21 mouse cellular contexts compared by ENCODE assay signal in the genomic region with DNA sequence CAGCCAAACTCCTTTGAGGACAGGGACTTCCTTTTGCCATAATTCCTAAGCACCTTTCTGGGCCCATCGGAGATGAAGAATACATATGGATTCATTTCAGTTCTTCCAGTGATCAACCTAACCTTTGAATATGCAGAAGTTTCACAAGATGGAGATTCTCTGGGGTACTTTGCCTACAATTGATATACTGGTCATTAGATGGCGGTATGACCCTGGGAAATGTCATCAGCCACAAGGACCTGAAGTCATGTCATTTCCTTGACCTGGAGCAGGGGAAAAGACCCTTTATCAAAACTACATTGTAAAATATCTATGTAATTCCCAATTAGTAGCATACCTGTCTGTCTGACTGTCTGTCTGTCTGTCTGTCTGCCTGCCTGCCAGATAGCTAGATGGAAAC.
DNase-seq lines count a peak whose midpoint lies in the region; ATAC-seq and TF ChIP-seq lines count a peak whose summit lies in the region.
"Had no signal": no experiment of that assay in that cellular context is flagged by ENCODE, and none has a peak within 500 bp of the region (broad histone marks: within the 10 kb centered on the region; RNA-seq: fewer than 3 reads in every experiment).

No protein-coding gene starts in this region.

- in situ Hi-C loops in Patski (cut with MboI; ENCODE audit: low pct_unique_long_range_greater_than_20kb) = no loop called here

- no peak overlapping the region for H3K9ac ChIP-seq in intestine, postnatal 0 days (ENCODE audit: low read depth, low read length)
- H3K9ac ChIP-seq in intestine, embryonic 15.5 days = no peak overlapping the region
- H3K9ac ChIP-seq: embryonic facial prominence, embryonic 12.5 days; forebrain, embryonic 12.5 days; hindbrain, embryonic 14.5 days had no signal

- H3K4me3 ChIP-seq in intestine, postnatal 0 days (ENCODE audit: low read depth, low read length) = no peak overlapping the region
- no peak overlapping the region for H3K4me3 ChIP-seq in intestine, embryonic 15.5 days (replicated peaks)
- H3K4me3 ChIP-seq in kidney, adult 2 months (ENCODE audit: insufficient read depth, low read depth, low read length) = no peak overlapping the region
- H3K4me3 ChIP-seq: embryonic facial prominence, embryonic 12.5 days; forebrain, embryonic 12.5 days; hindbrain, embryonic 10.5 days had no signal

- TF ChIP-seq CTCF in intestine, postnatal 0 days (IDR thresholded peaks at IDR 0.05; ENCODE audit: low read depth) = peak; percentile 13; the same call in 1 of the 2 replicates
- TF ChIP-seq CTCF in Patski (IDR thresholded peaks at IDR 0.05) = peak; percentile 14
- TF ChIP-seq CTCF in kidney, adult 2 months (conservative IDR thresholded peaks at IDR 0.05; ENCODE audit: insufficient read depth, insufficient read length, low read depth, low read length) = no peak

- H3K9me3 ChIP-seq in intestine, postnatal 0 days (ENCODE audit: control insufficient read depth) = no peaks in the 10 kb centered on the region
- H3K9me3 ChIP-seq in intestine, embryonic 15.5 days = no peaks in the 10 kb centered on the region
- H3K9me3 ChIP-seq: embryonic facial prominence, embryonic 12.5 days; forebrain, embryonic 12.5 days; hindbrain, embryonic 10.5 days had no signal

- no peak overlapping the region for H3K4me2 ChIP-seq in intestine, postnatal 0 days (replicated peaks; ENCODE audit: low read depth)
- no peak overlapping the region for H3K4me2 ChIP-seq in intestine, embryonic 15.5 days (replicated peaks)
- H3K4me2 ChIP-seq: embryonic facial prominence, embryonic 12.5 days; forebrain, embryonic 12.5 days; hindbrain, embryonic 14.5 days had no signal

- CTCF ChIA-PET in Patski (lab: Charles Lee) = no interaction called here

- H3K36me3 ChIP-seq in intestine, postnatal 0 days (ENCODE audit: control insufficient read depth, insufficient read depth) = no peaks in the 10 kb centered on the region
- no peaks in the 10 kb centered on the region for H3K36me3 ChIP-seq in intestine, embryonic 15.5 days
- no peaks in the 10 kb centered on the region for H3K36me3 ChIP-seq in kidney, adult 2 months (ENCODE audit: control insufficient read depth, insufficient read depth, low read length)
- H3K36me3 ChIP-seq: embryonic facial prominence, embryonic 12.5 days; forebrain, embryonic 12.5 days; hindbrain, embryonic 10.5 days had no signal

- 73% methylated on average over 2 of the region's 2 CpGs for WGBS in intestine, postnatal 0 days
- WGBS in intestine, embryonic 15.5 days = 71% methylated on average over 2 of the region's 2 CpGs
- WGBS in kidney, adult 2 months = 83% methylated on average over 2 of the region's 2 CpGs

- TF ChIP-seq POLR2A in kidney, adult 2 months (IDR thresholded peaks at IDR 0.05; ENCODE audit: low read depth, low read length) = no peak

- DNase-seq in embryo, embryonic 10 days (ENCODE audit: low spot score) = peak; percentile 10
- DNase-seq in embryo, embryonic 9.5 days (ENCODE audit: extremely low spot score) = no peak
- DNase-seq in 3T3-L1 (ENCODE audit: low read depth, low spot score) (peak; percentile 3), Patski (ENCODE audit: low read depth, low spot score) (no peak)
- DNase-seq in kidney, adult 2 months = no peak
- no peak for DNase-seq in B cell, adult 2 months
- DNase-seq: adrenal gland, postnatal 14 days; cerebellum, adult 11-12 months; cerebellum, adult 9-10 months; cerebellum, postnatal 25 days; gastrocnemius, postnatal 25 days; heart, postnatal 14 days had no signal

- ATAC-seq in intestine, postnatal 0 days = no peak
- ATAC-seq in intestine, embryonic 15.5 days = no peak
- ATAC-seq in Patski = no peak
- ATAC-seq: activated CD4-positive, CD25-positive, alpha-beta regulatory T cell, adult 4 months; forebrain, embryonic 16.5 days; intestine, embryonic 16.5 days had no signal

- POLR2A ChIA-PET in Patski (lab: Charles Lee) = no interaction called here

- H3K27ac ChIP-seq in intestine, postnatal 0 days (ENCODE audit: low read depth, low read length) = no peak overlapping the region
- H3K27ac ChIP-seq in intestine, embryonic 15.5 days = no peak overlapping the region
- no peak overlapping the region for H3K27ac ChIP-seq in kidney, adult 2 months (ENCODE audit: insufficient read depth, low read depth, low read length)
- H3K27ac ChIP-seq: embryonic facial prominence, embryonic 12.5 days; forebrain, embryonic 12.5 days; hindbrain, embryonic 10.5 days; hindbrain, embryonic 14.5 days had no signal

- H3K4me1 ChIP-seq in intestine, postnatal 0 days (replicated peaks; ENCODE audit: control insufficient read depth, insufficient read depth, low read length) = no peaks in the 10 kb centered on the region
- no peaks in the 10 kb centered on the region for H3K4me1 ChIP-seq in intestine, embryonic 15.5 days (replicated peaks)
- H3K4me1 ChIP-seq in kidney, adult 2 months (ENCODE audit: control insufficient read depth, insufficient read depth, low read length) = no peaks in the 10 kb centered on the region
- H3K4me1 ChIP-seq: embryonic facial prominence, embryonic 12.5 days; forebrain, embryonic 12.5 days; hindbrain, embryonic 10.5 days had no signal

- H3K27me3 ChIP-seq in intestine, postnatal 0 days (replicated peaks; ENCODE audit: control insufficient read depth, insufficient read depth, low read length) = no peaks in the 10 kb centered on the region
- H3K27me3 ChIP-seq in intestine, embryonic 15.5 days (replicated peaks) = no peaks in the 10 kb centered on the region
- H3K27me3 ChIP-seq in Patski = peaks cover 10% of the 10 kb centered on the region
- H3K27me3 ChIP-seq in kidney, adult 2 months (replicated peaks; ENCODE audit: control insufficient read depth, insufficient read depth, low read length) = no peaks in the 10 kb centered on the region
- H3K27me3 ChIP-seq: embryonic facial prominence, embryonic 12.5 days; forebrain, embryonic 12.5 days had no signal

Comparison
In these comparisons a context has a peak if more than half of its experiments do, and no peak if none do; other contexts are left out.
1. DNase-seq: peak in embryo, embryonic 10 days (single experiment) and 3T3-L1 (single experiment); none in embryo, embryonic 9.5 days (single experiment), Patski (single experiment), kidney, adult 2 months (single experiment) and B cell, adult 2 months (0 of 2).